Mouse (Mus musculus) stomach, embryonic 14.5 days (tissue): Measurements from ENCODE around the gene Mpdz. TPM values are rescaled to one million over a fixed set of nuclear protein-coding genes. Genes with fewer than 3 reads are reported as not detected.

ENCODE experiments used
- ATAC-seq: fragments of 200-750 bp; cut with Nextera tagmentation; 2 replicates; pipeline ENCODE4 v1.8.0; 2017; ENCODE audit warnings: low read depth, moderate TSS enrichment; ENCODE audit not compliant: insufficient number of reproducible peaks, insufficient read depth, low FRiP score
- H3K27ac ChIP-seq: fragments of 300-500 bp; sonication (generic); 2 replicates; pipeline ENCODE4 v1.5.1; 2014; ENCODE audit warnings: mild to moderate bottlenecking, low read length, moderate library complexity, mixed read lengths
- H3K27me3 ChIP-seq: fragments of 300-500 bp; sonication (generic); 2 replicates; pipeline ENCODE4 v1.6.1; 2014; ENCODE audit warnings: low read length, control low read depth, mixed read lengths; ENCODE audit not compliant: control insufficient read depth, insufficient read depth
- H3K36me3 ChIP-seq: fragments of 300-500 bp; sonication (generic); 2 replicates; pipeline ENCODE4 v1.6.1; 2014; ENCODE audit warnings: mild to moderate bottlenecking, control low read depth, low read length, moderate library complexity, mixed read lengths; ENCODE audit not compliant: control insufficient read depth, insufficient read depth
- H3K4me1 ChIP-seq: fragments of 300-500 bp; sonication (generic); 2 replicates; pipeline ENCODE4 v1.6.1; 2014; ENCODE audit warnings: low read length, control low read depth, mixed read lengths; ENCODE audit not compliant: control insufficient read depth, insufficient read depth
- H3K4me2 ChIP-seq: fragments of 300-500 bp; sonication (generic); replicated peaks from 2 replicates; pipeline ENCODE4 v1.6.1; 2014; ENCODE audit warnings: low read depth, low read length, control low read depth
- H3K4me3 ChIP-seq: fragments of 300-500 bp; sonication (generic); 2 replicates; pipeline ENCODE4 v1.5.1; 2014; ENCODE audit warnings: low read depth, low read length, control low read depth
- H3K9ac ChIP-seq: fragments of 300-500 bp; sonication (generic); replicated peaks from 2 replicates; pipeline ENCODE4 v1.6.1; 2014; ENCODE audit warnings: low read depth, mild to moderate bottlenecking, control low read depth, low read length, moderate library complexity, mixed read lengths
- H3K9me3 ChIP-seq: fragments of 300-500 bp; sonication (generic); 2 replicates; pipeline ENCODE4 v1.6.1; 2016; ENCODE audit warnings: low read depth, low read length, control low read depth; ENCODE audit not compliant: control insufficient read depth
- WGBS: fragments of 180-500 bp; shearing (Covaris S2); extraction: QIAGEN DNeasy Blood & Tissue Kit; methylation state at CpG from one replicate; pipeline ENCODE4 v1.1.7; 2014; 5-methylcytosine and 5-hydroxymethylcytosine counted together
- polyA plus RNA-seq: library from polyadenylated mRNA; unstranded; fragments of >200 nt; fragmentation: Nextera tagmentation; extraction: Ambion mirVana; gene quantifications from 2 replicates; pipeline ENCODE4 v1.2.1, GENCODE M21; 2014

Gene Mpdz
- polyA plus RNA-seq, 1 experiment from 2014 or later = 35.1 TPM

- no peak overlapping the region for H3K27ac ChIP-seq
- no peak overlapping the region for H3K9ac ChIP-seq
- no peaks in the 10 kb centered on the region for H3K4me1 ChIP-seq
- no peaks in the 10 kb centered on the region for H3K9me3 ChIP-seq
- 67% methylated on average over 1 of the region's 1 CpGs for WGBS
- H3K4me2 ChIP-seq = no peak overlapping the region
- no peak for ATAC-seq
- H3K27me3 ChIP-seq = no peaks in the 10 kb centered on the region
- H3K4me3 ChIP-seq = no peak overlapping the region
- H3K36me3 ChIP-seq = no peaks in the 10 kb centered on the region
Observed at GRCm38 (mm10) chr4:81458921-81459320, 16.3 kb upstream of the Mpdz start.

GRCm38 (mm10) chr4:81453806-81454205 lies 11.2 kb upstream of the Mpdz start:
- no peak for ATAC-seq
- H3K4me2 ChIP-seq = no peak overlapping the region
- no peak overlapping the region for H3K9ac ChIP-seq
- H3K27me3 ChIP-seq = no peaks in the 10 kb centered on the region
- H3K36me3 ChIP-seq = no peaks in the 10 kb centered on the region
- no peak overlapping the region for H3K27ac ChIP-seq
- 69% methylated on average over 3 of the region's 3 CpGs for WGBS
- no peaks in the 10 kb centered on the region for H3K4me1 ChIP-seq
- H3K9me3 ChIP-seq = no peaks in the 10 kb centered on the region
- H3K4me3 ChIP-seq = no peak overlapping the region

GRCm38 (mm10) chr4:81452183-81452582 lies 9.6 kb upstream of the Mpdz start:
- Histone ChIP-seq H3K27me3 (no peaks in the 10 kb centered on the region), H3K4me3 (no peak overlapping the region), H3K36me3 (no peaks in the 10 kb centered on the region), H3K4me2 (no peak overlapping the region), H3K9ac (no peak overlapping the region), H3K9me3 (no peaks in the 10 kb centered on the region), H3K27ac (no peak overlapping the region), H3K4me1 (no peaks in the 10 kb centered on the region)
- no peak for ATAC-seq
- 50% methylated on average over 2 of the region's 2 CpGs for WGBS

GRCm38 (mm10) chr4:81449413-81449812 lies 6.8 kb upstream of the Mpdz start:
- Histone ChIP-seq H3K4me1 (no peaks in the 10 kb centered on the region), H3K9ac (no peak overlapping the region), H3K27ac (no peak overlapping the region), H3K27me3 (no peaks in the 10 kb centered on the region), H3K4me2 (no peak overlapping the region), H3K4me3 (no peak overlapping the region), H3K36me3 (no peaks in the 10 kb centered on the region), H3K9me3 (no peaks in the 10 kb centered on the region)
- ATAC-seq = no peak
- WGBS = 81% methylated on average over 4 of the region's 4 CpGs

GRCm38 (mm10) chr4:81443566-81443965 lies 951 bp upstream of the Mpdz start:
- Histone ChIP-seq H3K27ac (no peak overlapping the region), H3K4me2 (no peak overlapping the region; the same call in 1 of the 2 replicates), H3K4me1 (no peaks in the 10 kb centered on the region), H3K4me3 (no peak overlapping the region), H3K9me3 (no peaks in the 10 kb centered on the region), H3K27me3 (no peaks in the 10 kb centered on the region), H3K9ac (no peak overlapping the region), H3K36me3 (no peaks in the 10 kb centered on the region)
- 92% methylated on average over 5 of the region's 5 CpGs for WGBS
- ATAC-seq = no peak

- WGBS = 79% methylated on average over 3 of the region's 3 CpGs
- Histone ChIP-seq H3K4me2 (no peak overlapping the region), H3K4me1 (no peaks in the 10 kb centered on the region), H3K27me3 (no peaks in the 10 kb centered on the region), H3K9me3 (no peaks in the 10 kb centered on the region), H3K36me3 (no peaks in the 10 kb centered on the region), H3K27ac (no peak overlapping the region), H3K4me3 (no peak overlapping the region), H3K9ac (no peak overlapping the region)
- ATAC-seq = no peak
Observed at GRCm38 (mm10) chr4:81433961-81434360, 8.7 kb downstream of the Mpdz start.

- Histone ChIP-seq H3K4me1 (no peaks in the 10 kb centered on the region), H3K27me3 (no peaks in the 10 kb centered on the region), H3K4me3 (no peak overlapping the region), H3K27ac (no peak overlapping the region), H3K4me2 (no peak overlapping the region), H3K9me3 (no peaks in the 10 kb centered on the region), H3K9ac (no peak overlapping the region), H3K36me3 (no peaks in the 10 kb centered on the region)
- WGBS = 73% methylated on average over 4 of the region's 4 CpGs
- no peak for ATAC-seq
Observed at GRCm38 (mm10) chr4:81430826-81431225, 11.8 kb downstream of the Mpdz start.

- no peak overlapping the region for H3K4me3 ChIP-seq
- ATAC-seq = no peak
- no peak overlapping the region for H3K27ac ChIP-seq
- no peaks in the 10 kb centered on the region for H3K36me3 ChIP-seq
- no peaks in the 10 kb centered on the region for H3K27me3 ChIP-seq
- H3K9me3 ChIP-seq = no peaks in the 10 kb centered on the region
- H3K4me1 ChIP-seq = no peaks in the 10 kb centered on the region
- WGBS = 77% methylated on average over 3 of the region's 3 CpGs
- H3K9ac ChIP-seq = no peak overlapping the region
- H3K4me2 ChIP-seq = no peak overlapping the region
Observed at GRCm38 (mm10) chr4:81430105-81430504, 12.5 kb downstream of the Mpdz start.

- H3K27ac ChIP-seq = no peak overlapping the region
- no peak for ATAC-seq
- H3K9ac ChIP-seq = no peak overlapping the region
- H3K36me3 ChIP-seq = no peaks in the 10 kb centered on the region
- no peaks in the 10 kb centered on the region for H3K4me1 ChIP-seq
- 57% methylated on average over 2 of the region's 2 CpGs for WGBS
- H3K9me3 ChIP-seq = no peaks in the 10 kb centered on the region
- no peaks in the 10 kb centered on the region for H3K27me3 ChIP-seq
- no peak overlapping the region for H3K4me3 ChIP-seq
- no peak overlapping the region for H3K4me2 ChIP-seq
Observed at GRCm38 (mm10) chr4:81429670-81430069, 12.9 kb downstream of the Mpdz start.
